Mouse (Mus musculus) central nervous system, embryonic 18 days (tissue): ENCODE results near the gene Tbc1d20. TPM values are rescaled to one million over a fixed set of nuclear protein-coding genes. Genes with fewer than 3 reads are reported as not detected.

Source experiments
- polyA plus RNA-seq: library from polyadenylated mRNA; depleted of rRNA; stranded (reverse); fragments of >200 nt; gene quantifications from 2 replicates; pipeline ENCODE4 v1.2.3, GENCODE M21; 2012; rRNA removed

Gene Tbc1d20
- polyA plus RNA-seq = 35.3 and 36.4 TPM in 2 replicates

GRCm38 (mm10) chr2:152293727-152294475, at the start of gene Tbc1d20:
Gene Tbc1d20 (plus strand): TSS chr2:152293828.

GRCm38 (mm10) chr2:152332101-152332825, 38.6 kb downstream of the Tbc1d20 start, which contains the start of gene Rbck1:
Gene Rbck1 (minus strand): TSS chr2:152332653.

DNA sequence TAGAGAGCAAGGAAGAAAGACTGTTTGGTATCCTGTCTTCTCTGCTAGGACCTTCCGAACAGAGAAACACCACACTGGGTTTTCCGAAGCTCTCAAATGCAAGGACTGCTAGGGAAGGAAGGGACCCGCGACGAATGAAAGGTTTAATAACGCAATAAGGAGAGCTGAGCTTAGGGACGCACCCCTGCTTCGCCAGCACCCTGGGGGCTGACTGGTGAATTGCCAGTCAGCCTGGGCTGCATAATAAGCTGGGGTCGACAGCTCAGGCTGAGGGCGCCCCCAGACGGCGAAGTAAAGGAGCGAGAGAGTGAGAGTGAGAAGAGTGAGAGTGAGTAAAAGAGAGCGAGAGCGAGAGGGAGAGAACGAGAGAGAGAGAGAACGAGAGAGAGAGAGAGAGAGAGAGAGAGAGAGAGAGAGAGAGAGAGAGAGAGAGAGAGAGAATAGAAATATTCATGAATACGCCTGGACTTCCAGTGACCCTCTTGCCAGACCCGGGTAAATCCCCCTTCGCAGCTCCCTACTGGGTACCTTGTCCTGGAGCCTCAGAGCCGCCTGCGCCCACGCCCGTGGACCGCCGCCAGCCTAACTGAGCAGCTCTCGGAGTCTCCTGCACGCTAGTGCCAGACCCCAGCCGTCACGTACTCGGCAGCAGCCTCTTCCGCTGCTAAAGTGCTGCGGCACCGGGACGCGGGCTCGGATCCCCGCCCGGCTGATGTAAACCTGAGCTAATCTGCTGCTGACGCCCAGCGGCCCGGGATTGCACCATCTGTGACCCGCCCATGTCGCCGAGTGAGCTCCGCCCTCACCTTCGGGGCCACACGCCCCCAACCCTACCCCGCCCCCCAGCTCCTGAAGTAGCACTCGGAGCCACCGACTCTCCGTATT, 49.9 kb downstream of the Tbc1d20 start, which contains the start of gene Trib3:
Gene Trib3, minus strand, starts transcription at position 704 of the 885 bp plus-strand sequence.

Other genes with a start within 250 kb of the Tbc1d20 start
- gene Scrt2, start 212.3 kb upstream of the Tbc1d20 start, polyA plus RNA-seq = 21.4 and 30.7 TPM in 2 replicates
- gene Srxn1, start 188.3 kb upstream of the Tbc1d20 start, polyA plus RNA-seq = 21.2 and 25.0 TPM in 2 replicates
- 1.6 and 1.7 TPM in 2 replicates for gene Tcf15, start 150.3 kb upstream of the Tbc1d20 start, polyA plus RNA-seq
- gene Csnk2a1, start 67.0 kb upstream of the Tbc1d20 start, polyA plus RNA-seq = 91.5 and 92.2 TPM in 2 replicates
- gene Rbck1, start 38.8 kb downstream of the Tbc1d20 start, polyA plus RNA-seq = 171 and 192 TPM in 2 replicates
- gene Trib3, start 50.2 kb downstream of the Tbc1d20 start, polyA plus RNA-seq = 1.0 and 1.1 TPM in 2 replicates
- gene Nrsn2, start 82.8 kb downstream of the Tbc1d20 start, polyA plus RNA-seq = 35.8 and 37.4 TPM in 2 replicates
- gene Sox12, start 104.2 kb downstream of the Tbc1d20 start, polyA plus RNA-seq = 57.6 and 65.4 TPM in 2 replicates
- 11.4 and 11.5 TPM in 2 replicates for gene Zcchc3, start 121.2 kb downstream of the Tbc1d20 start, polyA plus RNA-seq
- 2.8 and 3.4 TPM in 2 replicates for gene 6820408C15Rik, start 121.8 kb downstream of the Tbc1d20 start, polyA plus RNA-seq
- gene Defb23, start 170.8 kb downstream of the Tbc1d20 start, polyA plus RNA-seq = not detected in 2 replicates
- not detected in 2 replicates for gene Defb20, start 183.2 kb downstream of the Tbc1d20 start, polyA plus RNA-seq
- not detected in 2 replicates for gene Defb22, start 196.3 kb downstream of the Tbc1d20 start, polyA plus RNA-seq
- gene Defb26, start 217.9 kb downstream of the Tbc1d20 start, polyA plus RNA-seq = not detected in 2 replicates
- not detected in 2 replicates for gene Defb28, start 224.4 kb downstream of the Tbc1d20 start, polyA plus RNA-seq
- gene Defb29, start 246.3 kb downstream of the Tbc1d20 start, polyA plus RNA-seq = not detected in 2 replicates